In the genomic region with DNA sequence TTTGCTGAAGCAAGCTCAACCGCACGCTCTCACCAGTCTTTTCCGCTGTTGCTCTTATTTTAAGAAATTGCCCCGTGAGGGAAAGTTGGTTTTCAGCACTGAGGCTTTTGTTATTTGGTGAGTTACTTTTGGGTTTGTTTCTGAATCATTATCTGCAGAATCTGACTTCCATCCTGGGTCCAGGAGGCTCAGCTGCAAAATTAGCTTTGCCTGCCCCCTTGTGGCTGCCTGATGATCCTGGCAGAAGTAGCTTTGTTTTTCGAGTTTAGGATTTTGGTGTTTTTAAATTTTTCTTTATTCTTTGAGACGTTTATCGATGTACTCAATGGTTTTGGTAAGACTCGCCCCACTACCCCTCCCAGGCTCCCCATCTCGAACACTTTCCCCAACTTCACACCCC, we compare ENCODE assay signal across 10 mouse cellular contexts. TPM values are rescaled to one million over a fixed set of nuclear protein-coding genes. Genes with fewer than 3 reads are reported as not detected.
DNase-seq lines count a peak whose midpoint lies in the region; ATAC-seq and TF ChIP-seq lines count a peak whose summit lies in the region.
"Had no signal": no experiment of that assay in that cellular context is flagged by ENCODE, and none has a peak within 500 bp of the region (broad histone marks: within the 10 kb centered on the region; RNA-seq: fewer than 3 reads in every experiment).

No protein-coding gene starts in this region.

- ATAC-seq in midbrain, postnatal 0 days (ENCODE audit: low FRiP score) = no peak

- no peaks in the 10 kb centered on the region for H3K27me3 ChIP-seq in heart, adult 2 months (ENCODE audit: control insufficient read depth, insufficient read depth, low read length)
- H3K27me3 ChIP-seq in midbrain, postnatal 0 days (ENCODE audit: insufficient read depth, low read length) = no peaks in the 10 kb centered on the region
- H3K27me3 ChIP-seq: neural tube, embryonic 13.5 days had no signal

- no peak overlapping the region for H3K4me2 ChIP-seq in midbrain, postnatal 0 days (ENCODE audit: low read depth, low read length, poor library complexity, severe bottlenecking)
- H3K4me2 ChIP-seq: neural tube, embryonic 13.5 days had no signal

- H3K4me1 ChIP-seq in heart, adult 2 months (ENCODE audit: control insufficient read depth, insufficient read depth, low read length) = no peaks in the 10 kb centered on the region
- no peaks in the 10 kb centered on the region for H3K4me1 ChIP-seq in embryonic fibroblast, embryonic 13.5 days (ENCODE audit: control insufficient read depth, insufficient read depth, low read length)
- no peaks in the 10 kb centered on the region for H3K4me1 ChIP-seq in midbrain, postnatal 0 days (ENCODE audit: insufficient read depth, low read length)
- H3K4me1 ChIP-seq: neural tube, embryonic 13.5 days had no signal

- no peak for TF ChIP-seq EP300 in heart, adult 2 months (IDR thresholded peaks at IDR 0.05; ENCODE audit: insufficient read depth, low read depth, low read length)

- no peaks in the 10 kb centered on the region for H3K79me2 ChIP-seq in heart, adult 2 months (replicated peaks; ENCODE audit: control insufficient read depth, insufficient read depth, low read length)

- no peaks in the 10 kb centered on the region for H3K9me3 ChIP-seq in midbrain, postnatal 0 days (ENCODE audit: low read length)
- H3K9me3 ChIP-seq: neural tube, embryonic 13.5 days had no signal

- intact Hi-C loops in heart, adult 2 months (cut with DNase I) = loop anchor here (5.0 kb wide), 1 partner anchor 1019 kb away; no protein-coding TSS in a partner anchor
- intact Hi-C loops in heart, postnatal 25 days (cut with DNase I) = loop anchor here (5.0 kb wide), 1 partner anchor 1019 kb away; no protein-coding TSS in a partner anchor

- H3K36me3 ChIP-seq in heart, adult 2 months (ENCODE audit: control insufficient read depth, insufficient read depth, low read length) = no peaks in the 10 kb centered on the region
- H3K36me3 ChIP-seq in midbrain, postnatal 0 days (ENCODE audit: insufficient read depth, low read length) = no peaks in the 10 kb centered on the region
- H3K36me3 ChIP-seq: neural tube, embryonic 13.5 days had no signal

- no peak overlapping the region for H3K27ac ChIP-seq in heart, adult 2 months
- no peak overlapping the region for H3K27ac ChIP-seq in embryonic fibroblast, embryonic 13.5 days (ENCODE audit: insufficient read depth, low read length)
- no peak overlapping the region for H3K27ac ChIP-seq in midbrain, postnatal 0 days (ENCODE audit: low read depth, low read length)
- H3K27ac ChIP-seq: neural tube, embryonic 13.5 days had no signal

- DNase-seq in heart, adult 2 months = peak in 1 of 2 experiments; percentile 28
- no peak for DNase-seq in heart, postnatal 25 days (ENCODE audit: low spot score)
- peak; percentile 33 for DNase-seq in 416B (ENCODE audit: low read depth)
- peak; percentile 77 for DNase-seq in brain, adult 2 months (ENCODE audit: low read depth, low spot score)
- peak; percentile 66 to 74 for DNase-seq in layer of hippocampus, postnatal 14 days (ENCODE audit: low spot score in 2 of 2)
- DNase-seq in midbrain, postnatal 0 days (ENCODE audit: low spot score) = peak; percentile 74
- peak; percentile 19 for DNase-seq in yolk sac, embryonic 10.5 days (ENCODE audit: low spot score)

- WGBS in heart, adult 2 months = 60% methylated on average over 9 of the region's 9 CpGs
- 56% methylated on average over 9 of the region's 9 CpGs for WGBS in midbrain, postnatal 0 days

- H3K4me3 ChIP-seq in heart, adult 2 months = no peak overlapping the region
- no peak overlapping the region for H3K4me3 ChIP-seq in embryonic fibroblast, embryonic 13.5 days (ENCODE audit: insufficient read depth, low read length)
- no peak overlapping the region for H3K4me3 ChIP-seq in midbrain, postnatal 0 days (ENCODE audit: low read depth, low read length)
- H3K4me3 ChIP-seq: neural tube, embryonic 13.5 days had no signal

- peak; percentile 77 for TF ChIP-seq CTCF in heart, adult 2 months (IDR thresholded peaks at IDR 0.05)
- TF ChIP-seq CTCF in embryonic fibroblast, embryonic 13.5 days (IDR thresholded peaks at IDR 0.05; ENCODE audit: borderline replicate concordance, insufficient read depth, low read length) = peak; percentile 71; the same call in 1 of the 2 replicates
- TF ChIP-seq CTCF in midbrain, postnatal 0 days (IDR thresholded peaks at IDR 0.05) = peak; percentile 93

- TF ChIP-seq POLR2A in heart, adult 2 months (IDR thresholded peaks at IDR 0.05; ENCODE audit: insufficient read depth, low read depth, low read length) = no peak
- no peak for TF ChIP-seq POLR2A in embryonic fibroblast, embryonic 13.5 days (IDR thresholded peaks at IDR 0.05; ENCODE audit: low read depth, low read length)

- no peak overlapping the region for H3K9ac ChIP-seq in heart, adult 2 months (ENCODE audit: low read depth, low read length)
- no peak overlapping the region for H3K9ac ChIP-seq in midbrain, postnatal 0 days (replicated peaks; ENCODE audit: low read length, poor library complexity, severe bottlenecking)
- H3K9ac ChIP-seq: neural tube, embryonic 13.5 days had no signal

RNA-seq across cellular contexts. Expression of a gene that starts 18.9 kb away (rescaled TPM):
- not detected for total RNA-seq in heart, adult 2 months (2021)
- not detected in 2 replicates for polyA plus RNA-seq in heart, adult 2 months (2012; rRNA removed)
- total RNA-seq in heart, postnatal 25 days (2021) = not detected
- not detected in 2 replicates for polyA plus RNA-seq in embryonic fibroblast, embryonic 13.5 days (2011; ENCODE audit: insufficient read length, low read depth, missing spikeins)
- under 1 TPM in 1 of 2 experiments, not detected in 1; 0.09 TPM for total RNA-seq in layer of hippocampus, postnatal 14 days (2021)
- 0.09 and 0.38 TPM in 2 replicates for total RNA-seq in midbrain, postnatal 0 days (2014; rRNA removed)
- 0.14 and 0.21 TPM in 2 replicates for polyA plus RNA-seq in midbrain, postnatal 0 days (2015; fragmentation: Nextera tagmentation; extraction: Ambion mirVana)
- total RNA-seq: hematopoietic stem cell, adult 5-6 weeks had no signal
- polyA plus RNA-seq: neural tube, embryonic 13.5 days had no signal
